ENCODE assay signal across 11 mouse cellular contexts in genomic region chr1:169160858-169161257, GRCm38 (mm10).
A peak's percentile ranks its signal among the peaks of the same experiment; 100 is the strongest.
DNase-seq lines count a peak whose midpoint lies in the region; ATAC-seq and TF ChIP-seq lines count a peak whose summit lies in the region.
"Had no signal": no experiment of that assay in that cellular context is flagged by ENCODE, and none has a peak within 500 bp of the region (broad histone marks: within the 10 kb centered on the region; RNA-seq: fewer than 3 reads in every experiment).

No protein-coding gene starts in this region.

- H3K9me3 ChIP-seq in kidney, embryonic 14.5 days (ENCODE audit: control insufficient read depth, low read length) = peaks cover 4% of the 10 kb centered on the region; the same call in 1 of the 2 replicates
- no peaks in the 10 kb centered on the region for H3K9me3 ChIP-seq in stomach, postnatal 0 days (ENCODE audit: control insufficient read depth, low read length)
- H3K9me3 ChIP-seq: embryonic facial prominence, embryonic 13.5 days; liver, embryonic 15.5 days had no signal

- peak; percentile 89 for ATAC-seq in kidney, embryonic 14.5 days (ENCODE audit: low FRiP score, low TSS enrichment)
- ATAC-seq in stomach, postnatal 0 days (ENCODE audit: low FRiP score, low TSS enrichment) = peak; percentile 66; the same call in 1 of the 2 replicates

- DNase-seq in lung, postnatal 25 days (ENCODE audit: low spot score) = peak; percentile 7
- DNase-seq in lung, postnatal 14 days = no peak
- peak; percentile 23 for DNase-seq in brain, adult 2 months (ENCODE audit: low read depth, low spot score)
- no peak for DNase-seq in stomach, postnatal 0 days (ENCODE audit: low spot score)
- DNase-seq in cerebellum, adult 18-20 months = no peak
- DNase-seq in cerebellum, postnatal 25 days = no peak
- DNase-seq: cerebellum, adult 11 months had no signal

- no peak overlapping the region for H3K9ac ChIP-seq in kidney, embryonic 14.5 days (ENCODE audit: low read depth, low read length)
- H3K9ac ChIP-seq in stomach, postnatal 0 days (ENCODE audit: low read length) = no peak overlapping the region
- H3K9ac ChIP-seq: embryonic facial prominence, embryonic 13.5 days; hindbrain, embryonic 15.5 days; liver, embryonic 15.5 days had no signal

- no peak for TF ChIP-seq EP300 in stomach, postnatal 0 days (optimal IDR thresholded peaks at IDR 0.05)

- WGBS in kidney, embryonic 14.5 days = 16% methylated on average over 6 of the region's 6 CpGs
- WGBS in stomach, postnatal 0 days = 31% methylated on average over 6 of the region's 6 CpGs

- peak overlapping the region; percentile 70; the same call in 1 of the 2 replicates for H3K27ac ChIP-seq in kidney, embryonic 14.5 days (ENCODE audit: low read depth, low read length)
- H3K27ac ChIP-seq in stomach, postnatal 0 days (replicated peaks) = no peak overlapping the region
- H3K27ac ChIP-seq: embryonic facial prominence, embryonic 13.5 days; hindbrain, embryonic 15.5 days; liver, embryonic 15.5 days had no signal

- no peak for TF ChIP-seq CTCF in stomach, postnatal 0 days (IDR thresholded peaks at IDR 0.05; ENCODE audit: low read depth)

- H3K4me1 ChIP-seq in kidney, embryonic 14.5 days (ENCODE audit: control insufficient read depth, insufficient read depth, low read length) = peaks cover 3% of the 10 kb centered on the region; the same call in 1 of the 2 replicates
- no peaks in the 10 kb centered on the region for H3K4me1 ChIP-seq in stomach, postnatal 0 days (replicated peaks; ENCODE audit: control insufficient read depth, insufficient read depth)
- H3K4me1 ChIP-seq: hindbrain, embryonic 15.5 days; liver, embryonic 15.5 days had no signal

- H3K36me3 ChIP-seq in kidney, embryonic 14.5 days (ENCODE audit: control insufficient read depth, insufficient read depth, low read length) = no peaks in the 10 kb centered on the region
- H3K36me3 ChIP-seq in stomach, postnatal 0 days (ENCODE audit: control insufficient read depth, insufficient read depth, low read length) = no peaks in the 10 kb centered on the region
- H3K36me3 ChIP-seq: embryonic facial prominence, embryonic 13.5 days; hindbrain, embryonic 15.5 days; liver, embryonic 15.5 days had no signal

- no peak overlapping the region for H3K4me2 ChIP-seq in kidney, embryonic 14.5 days (replicated peaks; ENCODE audit: low read depth, low read length)
- no peak overlapping the region for H3K4me2 ChIP-seq in stomach, postnatal 0 days (replicated peaks; ENCODE audit: low read depth)
- H3K4me2 ChIP-seq: embryonic facial prominence, embryonic 13.5 days; hindbrain, embryonic 15.5 days; liver, embryonic 15.5 days had no signal

- no peak overlapping the region for H3K4me3 ChIP-seq in kidney, embryonic 14.5 days (ENCODE audit: low read length)
- H3K4me3 ChIP-seq in stomach, postnatal 0 days (ENCODE audit: low read depth, low read length) = no peak overlapping the region
- H3K4me3 ChIP-seq: embryonic facial prominence, embryonic 13.5 days; hindbrain, embryonic 15.5 days; liver, embryonic 15.5 days had no signal

- H3K27me3 ChIP-seq in kidney, embryonic 14.5 days (ENCODE audit: control insufficient read depth, insufficient read depth, low read length) = no peaks in the 10 kb centered on the region
- no peaks in the 10 kb centered on the region for H3K27me3 ChIP-seq in stomach, postnatal 0 days (ENCODE audit: control insufficient read depth, insufficient read depth, low read length)
- H3K27me3 ChIP-seq: embryonic facial prominence, embryonic 13.5 days; hindbrain, embryonic 15.5 days; liver, embryonic 15.5 days had no signal

Comparison
In these comparisons a context has a peak if more than half of its experiments do, and no peak if none do; other contexts are left out.
1. DNase-seq: peak in lung, postnatal 25 days (single experiment) and brain, adult 2 months (single experiment); none in lung, postnatal 14 days (single experiment), stomach, postnatal 0 days (single experiment), cerebellum, adult 18-20 months (0 of 2) and cerebellum, postnatal 25 days (0 of 2).